Mouse (Mus musculus) kidney, embryonic 15.5 days (tissue): ENCODE measurements around the gene Tbx5. TPM values are rescaled to one million over a fixed set of nuclear protein-coding genes. Genes with fewer than 3 reads are reported as not detected.

Experiments used
- ATAC-seq: fragments of 200-750 bp; cut with Nextera tagmentation; replicated peaks from 2 replicates; pipeline ENCODE4 v1.8.0; 2017; ENCODE audit warnings: moderate TSS enrichment; ENCODE audit not compliant: low FRiP score
- H3K27ac ChIP-seq: fragments of 300-500 bp; sonication (generic); 2 replicates; pipeline ENCODE4 v1.5.1; 2015; ENCODE audit warnings: mild to moderate bottlenecking, inconsistent platforms
- H3K27me3 ChIP-seq: fragments of 300-500 bp; sonication (generic); 2 replicates; pipeline ENCODE4 v1.6.1; 2015; ENCODE audit warnings: inconsistent platforms
- H3K36me3 ChIP-seq: fragments of 300-500 bp; sonication (generic); 2 replicates; pipeline ENCODE4 v1.6.1; 2015; ENCODE audit warnings: inconsistent platforms
- H3K4me1 ChIP-seq: fragments of 300-500 bp; sonication (generic); 2 replicates; pipeline ENCODE4 v1.6.1; 2015; ENCODE audit warnings: inconsistent platforms
- H3K4me2 ChIP-seq: fragments of 300-500 bp; sonication (generic); 2 replicates; pipeline ENCODE4 v1.6.1; 2015; ENCODE audit warnings: moderate library complexity, mild to moderate bottlenecking, inconsistent platforms
- H3K4me3 ChIP-seq: fragments of 300-500 bp; sonication (generic); replicated peaks from 2 replicates; pipeline ENCODE4 v1.5.1; 2015; ENCODE audit warnings: mild to moderate bottlenecking, inconsistent platforms
- H3K9ac ChIP-seq: fragments of 300-500 bp; sonication (generic); 2 replicates; pipeline ENCODE4 v1.6.1; 2015; ENCODE audit warnings: mild to moderate bottlenecking, inconsistent platforms
- H3K9me3 ChIP-seq: fragments of 300-500 bp; sonication (generic); replicated peaks from 2 replicates; pipeline ENCODE4 v1.6.1; 2016; ENCODE audit warnings: inconsistent platforms
- WGBS: fragments of 180-500 bp; shearing (Covaris S2); methylation state at CpG from one replicate; pipeline ENCODE4 v1.1.7; 2015; ENCODE audit warnings: mixed read lengths; 5-methylcytosine and 5-hydroxymethylcytosine counted together
- polyA plus RNA-seq: library from polyadenylated mRNA; unstranded; fragments of >200 nt; fragmentation: Nextera tagmentation; extraction: Ambion mirVana; gene quantifications from 2 replicates; pipeline ENCODE4 v1.2.1, GENCODE M21; 2015

The Tbx5 gene
- polyA plus RNA-seq, 1 experiment from 2014 or later = 0.14 TPM

GRCm38 (mm10) chr5:119922229-119922628, 89.8 kb downstream of the Tbx5 start:
- H3K4me1 ChIP-seq = no peaks in the 10 kb centered on the region
- WGBS = 56% methylated on average over 11 of the region's 11 CpGs
- H3K27ac ChIP-seq = no peak overlapping the region
- H3K27me3 ChIP-seq = no peaks in the 10 kb centered on the region
- H3K9ac ChIP-seq = no peak overlapping the region
- H3K36me3 ChIP-seq = no peaks in the 10 kb centered on the region
- H3K9me3 ChIP-seq = no peaks in the 10 kb centered on the region
- no peak overlapping the region for H3K4me2 ChIP-seq
- ATAC-seq = no peak
- H3K4me3 ChIP-seq = no peak overlapping the region

Other genes starting within 250 kb of the Tbx5 start
- 51.1 and 54.4 TPM in 2 replicates for gene Tbx3, start 162.0 kb upstream of the Tbx5 start, polyA plus RNA-seq